Mouse (Mus musculus): ENCODE data around the gene Sp110. TPM values are rescaled to one million over a fixed set of nuclear protein-coding genes. Genes with fewer than 3 reads are reported as not detected.
"Not testable (repeated sequence)": the region's sequence is repeated elsewhere in the genome, so short reads cannot be mapped to it uniquely, and the experiment has no call there.

The Sp110 gene
- polyA plus RNA-seq, 1 experiment from 2014 or later: 0.49 TPM

DNA sequence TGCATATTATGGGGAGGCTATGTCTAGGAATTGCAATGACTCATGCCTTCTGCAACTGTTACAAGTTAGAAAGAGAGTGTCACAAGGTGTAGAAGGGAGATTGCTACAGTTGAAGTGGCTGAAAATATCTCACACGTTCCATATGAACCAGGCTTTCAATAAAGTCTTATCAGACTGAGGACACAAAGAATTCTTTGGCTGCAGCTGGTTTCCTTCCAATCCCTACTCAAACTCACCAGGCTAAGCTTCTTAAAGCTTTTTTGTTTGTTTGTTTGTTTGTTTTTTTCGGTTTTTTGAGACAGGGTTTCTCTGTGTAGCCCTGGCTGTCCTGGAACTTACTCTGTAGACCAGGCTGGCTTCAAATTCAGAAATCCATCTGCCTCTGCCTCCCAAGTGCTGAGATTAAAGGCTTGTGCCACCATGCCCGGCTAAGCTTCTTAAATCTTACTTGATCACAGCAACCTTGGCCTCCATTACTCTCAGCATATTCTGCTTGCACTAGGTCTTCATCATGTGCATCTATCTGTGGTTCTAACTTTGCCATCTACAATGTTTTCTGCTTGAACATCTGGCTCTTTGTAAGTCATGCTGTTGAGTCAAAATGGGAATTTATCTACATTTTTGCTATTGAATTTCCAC lies 20.1 kb downstream of the Sp110 start:
- H3K36me3 ChIP-seq (ENCODE audit: control insufficient read depth, insufficient read depth, low read length); H3K9me3 ChIP-seq (ENCODE audit: control insufficient read depth, low read length); H3K27me3 ChIP-seq (ENCODE audit: control insufficient read depth, insufficient read depth, low read length); H3K4me3 ChIP-seq (ENCODE audit: low read depth, low read length); H3K4me1 ChIP-seq (replicated peaks; ENCODE audit: control insufficient read depth, insufficient read depth, low read length); H3K4me2 ChIP-seq (replicated peaks; ENCODE audit: low read depth, low read length); H3K27ac ChIP-seq (ENCODE audit: low read depth, low read length); DNase-seq (ENCODE audit: low spot score); ATAC-seq (ENCODE audit: low FRiP score); H3K9ac ChIP-seq (ENCODE audit: low read depth, low read length): not testable (repeated sequence)
- 67% methylated on average over 3 of the region's 3 CpGs for WGBS

DNA sequence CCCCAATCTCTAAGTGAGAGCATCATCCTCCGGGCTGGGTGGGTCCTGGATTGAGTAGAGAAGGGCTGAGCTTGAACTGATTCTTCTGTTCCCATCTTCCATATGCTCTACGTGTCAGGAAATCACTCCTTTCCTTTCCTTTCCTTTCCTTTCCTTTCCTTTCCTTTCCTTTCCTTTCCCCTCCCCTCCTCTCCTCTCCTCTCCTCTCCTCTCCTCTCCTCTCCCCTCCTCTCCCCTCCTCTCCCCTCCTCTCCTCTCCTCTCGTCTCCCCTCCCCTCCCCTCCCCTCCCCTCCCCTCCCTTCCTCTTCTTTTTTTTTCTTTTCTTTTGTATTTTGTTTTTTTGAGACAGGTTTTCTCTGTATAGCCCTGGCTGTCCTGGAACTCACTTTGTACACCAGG lies 23.2 kb downstream of the Sp110 start, which contains the start of gene G530012D18Rik:
G530012D18Rik (plus strand) TSS at position 301 of the 400 bp plus-strand sequence.
- not testable (repeated sequence) for H3K4me2 ChIP-seq (replicated peaks; ENCODE audit: low read depth, low read length)
- WGBS: 71% methylated on average over 2 of the region's 3 CpGs

DNA sequence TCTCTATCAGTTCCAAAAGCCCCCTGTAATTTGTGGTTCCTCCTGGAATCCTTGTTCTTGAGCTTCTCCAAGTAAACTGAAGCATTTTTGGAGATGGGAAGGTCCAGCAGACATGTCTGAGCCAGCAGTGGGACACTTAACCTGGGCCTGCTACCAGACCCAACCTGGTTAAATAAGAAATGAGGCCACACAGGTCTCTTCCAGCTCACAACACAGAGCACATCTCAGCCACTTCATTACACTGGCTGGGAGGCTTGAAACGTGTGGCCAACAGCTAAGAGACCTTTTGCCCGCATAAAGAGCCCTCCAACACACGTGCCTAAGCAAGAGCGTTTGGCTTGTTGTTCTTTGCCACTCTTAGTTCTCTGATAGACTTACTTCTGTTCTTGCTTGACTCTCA lies 25.1 kb downstream of the Sp110 start:
- not testable (repeated sequence) for DNase-seq (ENCODE audit: low spot score); H3K9ac ChIP-seq (ENCODE audit: low read depth, low read length); H3K9me3 ChIP-seq (ENCODE audit: control insufficient read depth, low read length); H3K4me2 ChIP-seq (replicated peaks; ENCODE audit: low read depth, low read length); ATAC-seq (ENCODE audit: low FRiP score); H3K27ac ChIP-seq (ENCODE audit: low read depth, low read length); H3K27me3 ChIP-seq (ENCODE audit: control insufficient read depth, insufficient read depth, low read length); H3K4me3 ChIP-seq (ENCODE audit: low read depth, low read length); H3K36me3 ChIP-seq (ENCODE audit: control insufficient read depth, insufficient read depth, low read length); H3K4me1 ChIP-seq (replicated peaks; ENCODE audit: control insufficient read depth, insufficient read depth, low read length)
- WGBS: 73% methylated on average over 4 of the region's 4 CpGs

More for the DNA sequence above, 23.2 kb downstream of the Sp110 start, which contains the start of gene G530012D18Rik:
- H3K27ac ChIP-seq (ENCODE audit: low read depth, low read length); H3K9ac ChIP-seq (ENCODE audit: low read depth, low read length); H3K27me3 ChIP-seq (ENCODE audit: control insufficient read depth, insufficient read depth, low read length); ATAC-seq (ENCODE audit: low FRiP score); H3K36me3 ChIP-seq (ENCODE audit: control insufficient read depth, insufficient read depth, low read length); H3K4me3 ChIP-seq (ENCODE audit: low read depth, low read length); H3K9me3 ChIP-seq (ENCODE audit: control insufficient read depth, low read length); H3K4me1 ChIP-seq (replicated peaks; ENCODE audit: control insufficient read depth, insufficient read depth, low read length); DNase-seq (ENCODE audit: low spot score): not testable (repeated sequence)

DNA sequence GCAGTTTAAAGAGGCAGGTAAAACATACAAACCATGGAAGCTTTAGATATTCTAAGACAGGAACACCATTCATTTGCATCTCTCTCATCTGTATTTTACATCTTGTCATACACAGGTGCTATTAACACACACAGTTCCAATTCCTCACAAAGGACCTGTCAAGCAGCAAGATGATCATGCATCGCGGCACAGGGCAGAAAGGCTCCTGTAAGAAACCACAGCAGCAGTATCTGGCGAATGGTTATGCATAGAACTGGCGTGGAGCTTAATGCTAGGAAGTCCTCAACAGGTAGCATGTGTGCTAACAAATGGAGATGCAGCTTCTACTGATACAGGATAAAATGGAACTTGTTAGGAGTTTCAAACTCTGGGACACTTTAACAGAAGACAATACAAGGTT lies 43.4 kb downstream of the Sp110 start:
- H3K4me2 ChIP-seq (replicated peaks; ENCODE audit: low read depth, low read length); H3K9ac ChIP-seq (ENCODE audit: low read depth, low read length); ATAC-seq (ENCODE audit: low FRiP score); H3K27me3 ChIP-seq (ENCODE audit: control insufficient read depth, insufficient read depth, low read length); H3K9me3 ChIP-seq (ENCODE audit: control insufficient read depth, low read length); H3K27ac ChIP-seq (ENCODE audit: low read depth, low read length); H3K4me1 ChIP-seq (replicated peaks; ENCODE audit: control insufficient read depth, insufficient read depth, low read length); H3K36me3 ChIP-seq (ENCODE audit: control insufficient read depth, insufficient read depth, low read length); H3K4me3 ChIP-seq (ENCODE audit: low read depth, low read length); DNase-seq (ENCODE audit: low spot score): not testable (repeated sequence)
- 88% methylated on average over 4 of the region's 4 CpGs for WGBS

DNA sequence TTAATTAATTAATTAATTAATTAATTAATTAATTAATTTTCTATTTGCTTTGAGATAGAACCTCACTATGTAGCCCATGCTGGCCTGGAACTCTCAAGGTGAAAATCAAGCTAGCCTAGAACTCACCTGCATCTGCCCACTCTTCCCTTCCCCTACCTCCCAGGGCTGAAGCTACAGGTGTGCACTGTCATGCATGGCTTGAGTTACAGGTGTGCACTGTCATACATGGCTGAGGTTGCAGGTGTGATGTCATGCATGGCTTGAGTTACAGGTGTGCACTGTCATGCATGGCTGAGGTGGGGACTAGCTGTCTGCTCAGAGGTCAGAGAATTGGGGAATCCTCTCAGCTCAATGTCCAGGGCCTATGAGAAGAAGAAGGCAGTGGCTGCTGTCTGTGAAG lies 52.2 kb downstream of the Sp110 start:
- H3K4me3 ChIP-seq (ENCODE audit: low read depth, low read length); H3K9me3 ChIP-seq (ENCODE audit: control insufficient read depth, low read length); H3K27ac ChIP-seq (ENCODE audit: low read depth, low read length); H3K27me3 ChIP-seq (ENCODE audit: control insufficient read depth, insufficient read depth, low read length); H3K36me3 ChIP-seq (ENCODE audit: control insufficient read depth, insufficient read depth, low read length); DNase-seq (ENCODE audit: low spot score); H3K9ac ChIP-seq (ENCODE audit: low read depth, low read length); ATAC-seq (ENCODE audit: low FRiP score); H3K4me2 ChIP-seq (replicated peaks; ENCODE audit: low read depth, low read length); H3K4me1 ChIP-seq (replicated peaks; ENCODE audit: control insufficient read depth, insufficient read depth, low read length): not testable (repeated sequence)

DNA sequence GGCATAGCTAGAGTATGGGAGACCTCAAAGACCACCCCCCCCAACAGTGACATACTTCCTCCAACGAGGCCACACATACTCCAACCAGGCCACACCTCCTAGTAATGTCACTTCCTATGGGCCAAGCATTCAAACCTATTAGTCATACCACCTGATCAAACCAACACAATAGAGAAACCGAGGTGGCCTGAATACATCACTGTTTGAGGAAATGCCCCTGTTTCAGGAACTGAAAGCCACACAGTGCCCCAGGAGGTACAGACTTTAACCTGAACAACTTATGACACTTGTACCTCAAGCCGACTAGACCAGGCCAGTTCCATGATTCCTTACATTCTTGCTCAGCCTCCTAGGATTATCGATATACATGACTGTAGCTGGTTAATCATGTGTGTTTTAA lies 54.8 kb downstream of the Sp110 start:
- not testable (repeated sequence) for H3K4me1 ChIP-seq (replicated peaks; ENCODE audit: control insufficient read depth, insufficient read depth, low read length); H3K9ac ChIP-seq (ENCODE audit: low read depth, low read length); H3K4me2 ChIP-seq (replicated peaks; ENCODE audit: low read depth, low read length); H3K27me3 ChIP-seq (ENCODE audit: control insufficient read depth, insufficient read depth, low read length); H3K9me3 ChIP-seq (ENCODE audit: control insufficient read depth, low read length); H3K4me3 ChIP-seq (ENCODE audit: low read depth, low read length); ATAC-seq (ENCODE audit: low FRiP score); H3K27ac ChIP-seq (ENCODE audit: low read depth, low read length); H3K36me3 ChIP-seq (ENCODE audit: control insufficient read depth, insufficient read depth, low read length); DNase-seq (ENCODE audit: low spot score)
- WGBS: 76% methylated on average over 3 of the region's 4 CpGs

DNA sequence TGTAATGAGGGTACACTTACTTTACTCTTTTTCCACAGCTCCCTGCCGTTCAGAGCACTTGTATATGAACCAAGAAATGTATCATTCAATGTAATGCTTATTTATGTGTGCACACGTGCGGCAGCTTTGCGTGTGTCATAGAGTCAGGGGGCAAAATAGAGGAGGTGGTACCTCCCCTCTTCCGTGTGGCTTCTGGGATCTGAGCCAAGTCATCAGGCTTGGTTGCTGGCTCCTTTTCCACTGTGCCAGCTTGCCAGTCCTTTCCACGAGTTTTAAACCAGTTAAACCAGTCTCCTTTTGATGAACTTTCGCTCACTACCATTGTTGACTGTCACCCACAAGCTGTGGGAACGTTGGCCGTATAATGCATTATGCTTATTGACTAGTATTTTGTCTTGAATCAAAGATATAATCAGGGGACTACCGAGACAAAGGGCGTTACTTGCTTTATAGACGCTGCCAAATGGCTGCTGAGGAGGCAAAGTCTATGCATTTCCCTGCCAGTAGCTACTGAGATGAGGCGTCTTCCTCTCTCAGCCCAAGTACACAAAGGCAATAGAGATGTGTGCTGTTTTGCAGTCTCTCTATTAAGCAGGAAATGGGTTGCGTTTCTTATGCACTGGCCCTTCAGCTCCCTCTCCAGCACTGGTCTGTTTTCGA lies 70.0 kb downstream of the Sp110 start:
- H3K27ac ChIP-seq (ENCODE audit: low read depth, low read length); H3K9me3 ChIP-seq (ENCODE audit: control insufficient read depth, low read length); DNase-seq (ENCODE audit: low spot score); H3K4me3 ChIP-seq (ENCODE audit: low read depth, low read length); H3K36me3 ChIP-seq (ENCODE audit: control insufficient read depth, insufficient read depth, low read length); H3K27me3 ChIP-seq (ENCODE audit: control insufficient read depth, insufficient read depth, low read length); ATAC-seq (ENCODE audit: low FRiP score); H3K9ac ChIP-seq (ENCODE audit: low read depth, low read length); H3K4me1 ChIP-seq (replicated peaks; ENCODE audit: control insufficient read depth, insufficient read depth, low read length); H3K4me2 ChIP-seq (replicated peaks; ENCODE audit: low read depth, low read length): not testable (repeated sequence)
- 82% methylated on average over 13 of the region's 15 CpGs for WGBS

Measured in hindbrain, embryonic 11.5 days (tissue).